Mouse (Mus musculus) cerebellum, postnatal 25 days (tissue): ENCODE results near the gene Ftl1.
"Not testable (repeated sequence)": the region's sequence is repeated elsewhere in the genome, so short reads cannot be mapped to it uniquely, and the experiment has no call there.

ENCODE experiments used
- DNase-seq, 2 experiments: peaks; one replicate each; pipeline ENCODE4 v3.0.0; 2021; ENCODE audit warnings: mixed read lengths in 2 of 2

Ftl1 gene

GRCm38 (mm10) chr7:45459564-45460140 is at the start of gene Ftl1:
TSS of gene Ftl1 (minus strand) at chr7:45459884.
- DNase-seq, result peak; percentile 94 to 96

- peak in 1 of 2 experiments; percentile 45 for DNase-seq
Observed at GRCm38 (mm10) chr7:45509181-45509882, 49.6 kb upstream of the Ftl1 start.

GRCm38 (mm10) chr7:45508561-45508960 is 48.9 kb upstream of the Ftl1 start:
- no peak for DNase-seq

GRCm38 (mm10) chr7:45507583-45507982 is 47.9 kb upstream of the Ftl1 start:
- DNase-seq, result peak in 1 of 2 experiments; percentile 49

GRCm38 (mm10) chr7:45498427-45498826 is 38.7 kb upstream of the Ftl1 start:
- no peak for DNase-seq

GRCm38 (mm10) chr7:45494548-45494947 is 34.9 kb upstream of the Ftl1 start:
- DNase-seq, result peak in 1 of 2 experiments; percentile 45

- peak; percentile 87 to 90 for DNase-seq
Observed at GRCm38 (mm10) chr7:45492951-45493350, 33.3 kb upstream of the Ftl1 start.

GRCm38 (mm10) chr7:45492225-45492844 is 32.7 kb upstream of the Ftl1 start:
- peak in 1 of 2 experiments; percentile 54 for DNase-seq

GRCm38 (mm10) chr7:45491264-45491663 is 31.6 kb upstream of the Ftl1 start:
- peak; percentile 41 to 43 for DNase-seq

- no peak for DNase-seq
Observed at GRCm38 (mm10) chr7:45490822-45491221, 31.1 kb upstream of the Ftl1 start.

- no peak for DNase-seq
Observed at GRCm38 (mm10) chr7:45489578-45489977, 29.9 kb upstream of the Ftl1 start.

GRCm38 (mm10) chr7:45488293-45489204 is 28.9 kb upstream of the Ftl1 start, which contains the start of gene Dhdh:
TSS of gene Dhdh (minus strand) at chr7:45488805.
- peak; percentile 74 to 83 for DNase-seq

GRCm38 (mm10) chr7:45487861-45488292 is 28.2 kb upstream of the Ftl1 start:
- no peak for DNase-seq

- DNase-seq, result no peak
Observed at GRCm38 (mm10) chr7:45486761-45487415, 27.2 kb upstream of the Ftl1 start, which contains the start of gene Gm45808. TSS of gene Gm45808 (minus strand) at chr7:45486811.

- DNase-seq, result no peak
Observed at GRCm38 (mm10) chr7:45486158-45486557, 26.5 kb upstream of the Ftl1 start.

- not testable (repeated sequence) for DNase-seq
Observed at GRCm38 (mm10) chr7:45484985-45485384, 25.3 kb upstream of the Ftl1 start.

GRCm38 (mm10) chr7:45482166-45482565 is 22.5 kb upstream of the Ftl1 start:
- no peak for DNase-seq

- DNase-seq, result peak; percentile 61 to 81
Observed at GRCm38 (mm10) chr7:45481374-45481927, 21.8 kb upstream of the Ftl1 start, which contains the start of gene Tulp2. TSS of gene Tulp2 (plus strand) at chr7:45481877.

- DNase-seq, result not testable (repeated sequence)
Observed at GRCm38 (mm10) chr7:45480310-45480709, 20.6 kb upstream of the Ftl1 start.

GRCm38 (mm10) chr7:45478774-45479173 is 19.1 kb upstream of the Ftl1 start:
- no peak for DNase-seq

- DNase-seq, result peak; percentile 77 to 84
Observed at GRCm38 (mm10) chr7:45477003-45477402, 17.3 kb upstream of the Ftl1 start.

- peak in 1 of 2 experiments; percentile 9 for DNase-seq
Observed at GRCm38 (mm10) chr7:45476453-45476852, 16.8 kb upstream of the Ftl1 start.
